12 mouse cellular contexts compared by ENCODE assay signal in genomic region chr11:118894196-118894595, GRCm38 (mm10).
"Had no signal": no experiment of that assay in that cellular context is flagged by ENCODE, and none has a peak within 500 bp of the region (broad histone marks: within the 10 kb centered on the region; RNA-seq: fewer than 3 reads in every experiment).

No protein-coding gene starts in this region.

- H3K4me2 ChIP-seq: limb, embryonic 15.5 days; liver, embryonic 12.5 days; lung, embryonic 14.5 days; midbrain, embryonic 12.5 days had no signal

- DNase-seq: kidney, adult 9 months; kidney, postnatal 36 days; lung, embryonic 14.5 days; lung, postnatal 10 days; lung, postnatal 4 days; right cerebral cortex, postnatal 14 days; thymus, postnatal 36 days had no signal

- H3K36me3 ChIP-seq: limb, embryonic 15.5 days; liver, embryonic 12.5 days; midbrain, embryonic 12.5 days had no signal

- ATAC-seq: liver, embryonic 12.5 days had no signal

- H3K9ac ChIP-seq: limb, embryonic 15.5 days; liver, embryonic 12.5 days; lung, embryonic 14.5 days; midbrain, embryonic 12.5 days had no signal

- H3K27ac ChIP-seq: kidney, postnatal 0 days; limb, embryonic 15.5 days; liver, embryonic 12.5 days; midbrain, embryonic 12.5 days had no signal

- H3K4me3 ChIP-seq: limb, embryonic 15.5 days; liver, embryonic 12.5 days; megakaryocyte, embryonic 14.5 days; midbrain, embryonic 12.5 days had no signal

- H3K4me1 ChIP-seq: liver, embryonic 12.5 days; megakaryocyte, embryonic 14.5 days had no signal

- H3K9me3 ChIP-seq: limb, embryonic 15.5 days; liver, embryonic 12.5 days; megakaryocyte, embryonic 14.5 days; midbrain, embryonic 12.5 days had no signal
